Mouse (Mus musculus) MN1 (cell line): ENCODE results near the gene Olfr1201.

Source experiments
- DNase-seq: peaks from one replicate; pipeline ENCODE4 v3.0.0-alpha.2; 2016; ENCODE audit warnings: low spot score

Gene Olfr1201

DNA sequence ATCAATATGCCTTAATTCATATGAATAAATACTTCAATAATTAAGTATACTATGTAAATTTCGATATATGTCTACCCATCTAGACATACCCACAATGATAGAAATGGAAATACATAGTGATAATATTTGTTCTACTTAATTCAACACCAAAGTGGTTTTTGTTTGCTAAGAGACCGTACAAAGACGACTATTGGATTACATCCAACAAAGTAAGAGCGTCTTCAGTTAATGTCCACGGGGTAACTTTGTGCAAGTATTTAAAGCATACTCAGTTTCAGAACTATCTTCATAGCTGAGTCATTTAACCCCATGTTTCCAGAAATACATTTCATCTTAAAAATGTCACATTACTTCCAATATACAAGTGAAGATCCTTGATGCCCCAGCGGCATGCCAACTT, at the start of gene Olfr1201:
Gene Olfr1201 (plus strand): TSS at position 301 of the 400 bp plus-strand sequence.
- DNase-seq, result no peak

GRCm38 (mm10) chr2:88743379-88743778, 49.5 kb upstream of the Olfr1201 start:
- DNase-seq, result no peak

DNA sequence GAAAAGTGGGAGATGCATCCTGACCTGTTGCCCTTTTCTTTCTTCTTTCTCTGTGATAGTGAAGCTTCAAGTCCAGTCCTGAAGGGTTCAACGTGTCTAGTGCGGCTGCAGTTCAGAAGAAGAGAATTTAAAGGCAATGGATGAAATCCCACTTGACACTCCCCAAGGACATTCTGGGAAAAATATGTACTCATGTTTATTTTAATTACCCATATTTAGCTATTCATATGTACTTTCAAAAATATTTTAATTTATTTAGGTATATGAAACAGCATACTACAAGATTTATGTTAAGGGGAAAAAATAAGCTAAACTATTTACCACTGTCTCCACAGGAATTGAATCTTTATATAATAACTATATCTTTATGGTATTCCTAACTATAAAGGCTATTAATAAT, 41.6 kb upstream of the Olfr1201 start, which contains the start of gene Olfr1198:
Gene Olfr1198 (minus strand): TSS at position 101 of the 400 bp plus-strand sequence.
- DNase-seq, result no peak

- DNase-seq, result no peak
Observed at GRCm38 (mm10) chr2:88760369-88760768, 32.5 kb upstream of the Olfr1201 start, which contains the start of gene Olfr1199. Gene Olfr1199, minus strand, starts transcription at chr2:88760469.

GRCm38 (mm10) chr2:88770388-88770787, 22.4 kb upstream of the Olfr1201 start, which contains the start of gene Olfr1200:
Gene Olfr1200, minus strand, starts transcription at chr2:88770488.
- DNase-seq, result no peak

DNA sequence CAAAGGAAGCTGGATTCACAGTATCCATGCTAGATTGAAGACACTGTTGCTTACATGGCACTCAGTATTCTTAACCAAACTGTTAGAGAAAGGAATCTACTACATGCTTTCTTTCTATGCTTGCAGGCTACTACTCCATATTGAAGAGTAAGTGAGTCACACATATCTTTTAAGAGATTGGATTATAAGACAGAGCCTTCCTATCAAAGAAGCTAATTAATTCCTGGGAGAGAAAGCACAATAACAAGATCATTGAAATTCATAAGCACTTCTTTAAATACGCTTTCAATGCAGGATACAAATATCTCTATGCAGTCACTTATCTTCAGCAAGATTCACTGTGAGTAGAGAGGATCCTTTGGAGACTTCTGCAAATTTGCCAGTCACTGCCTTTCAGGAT, 21.4 kb downstream of the Olfr1201 start, which contains the start of gene Olfr1202:
Gene Olfr1202 (plus strand): TSS at position 301 of the 400 bp plus-strand sequence.
- no peak for DNase-seq

DNA sequence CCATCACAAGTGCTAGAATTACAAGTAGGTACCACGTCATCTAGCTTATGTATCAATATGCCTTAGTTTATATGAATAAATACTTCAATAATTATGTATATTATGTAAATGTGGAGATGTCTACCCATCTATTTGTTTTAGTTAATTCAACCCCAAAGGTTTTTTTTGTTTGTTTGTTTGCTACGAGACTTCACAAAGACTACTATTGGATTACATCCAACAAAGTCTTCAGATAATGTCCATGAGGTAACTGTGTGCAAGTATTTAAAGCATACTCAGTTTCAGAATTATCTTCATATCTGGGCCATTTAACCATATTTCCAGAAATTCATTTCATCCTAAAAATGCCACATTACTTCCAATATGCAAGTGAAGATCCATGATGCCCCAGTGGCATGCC, 36.6 kb downstream of the Olfr1201 start, which contains the start of gene Olfr1205:
Gene Olfr1205 (plus strand): TSS at position 301 of the 400 bp plus-strand sequence.
- no peak for DNase-seq

- DNase-seq, result no peak
Observed at GRCm38 (mm10) chr2:88838477-88838876, 45.6 kb downstream of the Olfr1201 start.
